Mouse (Mus musculus): ENCODE measurements around the gene Grk5. TPM values are rescaled to one million over a fixed set of nuclear protein-coding genes. Genes with fewer than 3 reads are reported as not detected.

The Grk5 gene
- polyA plus RNA-seq, 1 experiment from 2014 or later, result 2.7 TPM

GRCm38 (mm10) chr19:61084149-61084940, 194.8 kb downstream of the Grk5 start:
- H3K4me3 ChIP-seq, result no peak overlapping the region
- WGBS, result 50% methylated on average over 4 of the region's 4 CpGs
- H3K4me1 ChIP-seq, result no peaks in the 10 kb centered on the region
- no peak overlapping the region for H3K9ac ChIP-seq
- H3K27me3 ChIP-seq, result no peaks in the 10 kb centered on the region
- no peak overlapping the region for H3K4me2 ChIP-seq (replicated peaks)
- no peaks in the 10 kb centered on the region for H3K9me3 ChIP-seq
- no peaks in the 10 kb centered on the region; the same call in 1 of the 2 replicates for H3K36me3 ChIP-seq
- H3K27ac ChIP-seq, result no peak overlapping the region
- ATAC-seq (ENCODE audit: insufficient number of reproducible peaks, insufficient read depth, low FRiP score, low TSS enrichment), result no peak

GRCm38 (mm10) chr19:61085217-61085616, 195.7 kb downstream of the Grk5 start:
- ATAC-seq (ENCODE audit: insufficient number of reproducible peaks, insufficient read depth, low FRiP score, low TSS enrichment), result no peak
- Histone ChIP-seq H3K27ac (no peak overlapping the region), H3K27me3 (no peaks in the 10 kb centered on the region), H3K36me3 (no peaks in the 10 kb centered on the region), H3K9me3 (no peaks in the 10 kb centered on the region), H3K4me2 (replicated peaks) (no peak overlapping the region), H3K4me3 (no peak overlapping the region), H3K4me1 (no peaks in the 10 kb centered on the region), H3K9ac (no peak overlapping the region)
- WGBS, result 87% methylated on average over 2 of the region's 2 CpGs

- H3K4me1 ChIP-seq, result no peaks in the 10 kb centered on the region
- no peak for ATAC-seq (ENCODE audit: insufficient number of reproducible peaks, insufficient read depth, low FRiP score, low TSS enrichment)
- no peak overlapping the region for H3K9ac ChIP-seq
- H3K9me3 ChIP-seq, result no peaks in the 10 kb centered on the region
- H3K36me3 ChIP-seq, result no peaks in the 10 kb centered on the region
- H3K4me2 ChIP-seq (replicated peaks), result no peak overlapping the region
- H3K4me3 ChIP-seq, result no peak overlapping the region
- 90% methylated on average over 1 of the region's 1 CpGs for WGBS
- no peaks in the 10 kb centered on the region for H3K27me3 ChIP-seq
- H3K27ac ChIP-seq, result no peak overlapping the region
Measured at GRCm38 (mm10) chr19:61087781-61088180, 198.2 kb downstream of the Grk5 start.

- Histone ChIP-seq H3K4me3 (no peak overlapping the region), H3K9ac (no peak overlapping the region), H3K9me3 (no peaks in the 10 kb centered on the region), H3K27ac (no peak overlapping the region), H3K27me3 (no peaks in the 10 kb centered on the region), H3K36me3 (no peaks in the 10 kb centered on the region), H3K4me1 (no peaks in the 10 kb centered on the region), H3K4me2 (replicated peaks) (no peak overlapping the region)
- WGBS, result 92% methylated on average over 3 of the region's 3 CpGs
- no peak for ATAC-seq (ENCODE audit: insufficient number of reproducible peaks, insufficient read depth, low FRiP score, low TSS enrichment)
Measured at GRCm38 (mm10) chr19:61089001-61089400, 199.5 kb downstream of the Grk5 start.

GRCm38 (mm10) chr19:61090541-61090940, 201.0 kb downstream of the Grk5 start:
- Histone ChIP-seq H3K4me2 (replicated peaks) (no peak overlapping the region), H3K36me3 (no peaks in the 10 kb centered on the region), H3K9me3 (no peaks in the 10 kb centered on the region), H3K9ac (no peak overlapping the region), H3K4me1 (no peaks in the 10 kb centered on the region), H3K4me3 (no peak overlapping the region), H3K27ac (no peak overlapping the region), H3K27me3 (no peaks in the 10 kb centered on the region)
- ATAC-seq (ENCODE audit: insufficient number of reproducible peaks, insufficient read depth, low FRiP score, low TSS enrichment), result no peak
- 85% methylated on average over 4 of the region's 4 CpGs for WGBS

- no peak for ATAC-seq (ENCODE audit: insufficient number of reproducible peaks, insufficient read depth, low FRiP score, low TSS enrichment)
- no peak overlapping the region for H3K27ac ChIP-seq
- no peak overlapping the region for H3K9ac ChIP-seq
- H3K36me3 ChIP-seq, result no peaks in the 10 kb centered on the region
- H3K4me3 ChIP-seq, result no peak overlapping the region
- H3K27me3 ChIP-seq, result no peaks in the 10 kb centered on the region
- H3K4me1 ChIP-seq, result no peaks in the 10 kb centered on the region
- 84% methylated on average over 2 of the region's 2 CpGs for whole genome bisulfite sequencing
- H3K9me3 ChIP-seq, result no peaks in the 10 kb centered on the region
- no peak overlapping the region for H3K4me2 ChIP-seq (replicated peaks)
Measured at GRCm38 (mm10) chr19:61096776-61097175, 207.2 kb downstream of the Grk5 start.

- ATAC-seq (ENCODE audit: insufficient number of reproducible peaks, insufficient read depth, low FRiP score, low TSS enrichment), result no peak
- H3K9ac ChIP-seq, result no peak overlapping the region
- no peak overlapping the region for H3K27ac ChIP-seq
- no peak overlapping the region for H3K4me3 ChIP-seq
- H3K27me3 ChIP-seq, result no peaks in the 10 kb centered on the region
- H3K36me3 ChIP-seq, result no peaks in the 10 kb centered on the region
- no peaks in the 10 kb centered on the region for H3K9me3 ChIP-seq
- H3K4me2 ChIP-seq (replicated peaks), result no peak overlapping the region
- WGBS, result 28% methylated on average over 4 of the region's 4 CpGs
- no peaks in the 10 kb centered on the region for H3K4me1 ChIP-seq
Measured at GRCm38 (mm10) chr19:61097764-61098163, 208.2 kb downstream of the Grk5 start.

GRCm38 (mm10) chr19:61110184-61110583, 220.6 kb downstream of the Grk5 start:
- no peak overlapping the region for H3K4me2 ChIP-seq (replicated peaks)
- H3K4me3 ChIP-seq, result no peak overlapping the region
- no peak for ATAC-seq (ENCODE audit: insufficient number of reproducible peaks, insufficient read depth, low FRiP score, low TSS enrichment)
- peaks cover 19% of the 10 kb centered on the region for H3K9me3 ChIP-seq
- H3K36me3 ChIP-seq, result peaks cover 5% of the 10 kb centered on the region; the same call in 1 of the 2 replicates
- H3K4me1 ChIP-seq, result no peaks in the 10 kb centered on the region
- no peaks in the 10 kb centered on the region for H3K27me3 ChIP-seq
- no peak overlapping the region for H3K9ac ChIP-seq
- H3K27ac ChIP-seq, result no peak overlapping the region
- 56% methylated on average over 2 of the region's 2 CpGs for WGBS

GRCm38 (mm10) chr19:61131096-61131495, 241.5 kb downstream of the Grk5 start:
- Histone ChIP-seq H3K27me3 (no peaks in the 10 kb centered on the region), H3K9ac (no peak overlapping the region), H3K9me3 (no peaks in the 10 kb centered on the region), H3K4me1 (no peaks in the 10 kb centered on the region), H3K27ac (no peak overlapping the region), H3K4me3 (no peak overlapping the region), H3K4me2 (replicated peaks) (no peak overlapping the region), H3K36me3 (peaks cover 14% of the 10 kb centered on the region)
- ATAC-seq (ENCODE audit: insufficient number of reproducible peaks, insufficient read depth, low FRiP score, low TSS enrichment), result no peak
- 89% methylated on average over 10 of the region's 10 CpGs for WGBS

GRCm38 (mm10) chr19:61138655-61139054, 249.1 kb downstream of the Grk5 start:
- H3K27me3 ChIP-seq, result no peaks in the 10 kb centered on the region
- no peak overlapping the region for H3K27ac ChIP-seq
- peaks cover 7% of the 10 kb centered on the region; the same call in 1 of the 2 replicates for H3K4me1 ChIP-seq
- H3K9ac ChIP-seq, result no peak overlapping the region
- H3K4me3 ChIP-seq, result no peak overlapping the region
- peaks cover 5% of the 10 kb centered on the region; the same call in 1 of the 2 replicates for H3K36me3 ChIP-seq
- ATAC-seq (ENCODE audit: insufficient number of reproducible peaks, insufficient read depth, low FRiP score, low TSS enrichment), result no peak
- H3K9me3 ChIP-seq, result no peaks in the 10 kb centered on the region
- no peak overlapping the region for H3K4me2 ChIP-seq (replicated peaks)

GRCm38 (mm10) chr19:61140342-61141206, 251.0 kb downstream of the Grk5 start, which contains the start of gene Zfp950:
TSS of gene Zfp950 (minus strand) at chr19:61140840.
- Histone ChIP-seq H3K9ac (peak within 1 kb of the TSS; percentile 75), H3K36me3 (peaks cover 3% of the 10 kb centered on the region; the same call in 1 of the 2 replicates), H3K4me2 (replicated peaks) (peak within 1 kb of the TSS; percentile 60), H3K4me3 (peak within 1 kb of the TSS; percentile 87), H3K27ac (no peak within 1 kb of the TSS), H3K4me1 (peaks cover 7% of the 10 kb centered on the region; the same call in 1 of the 2 replicates), H3K27me3 (no peaks in the 10 kb centered on the region), H3K9me3 (no peaks in the 10 kb centered on the region)
- WGBS, result 1% methylated on average over 18 of the region's 18 CpGs
- ATAC-seq (ENCODE audit: insufficient number of reproducible peaks, insufficient read depth, low FRiP score, low TSS enrichment), result peak; percentile 97
